Mouse (Mus musculus) liver, postnatal 0 days (tissue): ENCODE results near the gene Ranbp6. TPM values are rescaled to one million over a fixed set of nuclear protein-coding genes. Genes with fewer than 3 reads are reported as not detected.

Experiments
- ATAC-seq: fragments of 200-750 bp; cut with Nextera tagmentation; 2 replicates; pipeline ENCODE4 v1.8.0; 2017; ENCODE audit warnings: mild to moderate bottlenecking, moderate library complexity
- DNase-seq: peaks from one replicate; pipeline ENCODE4 v3.0.0-alpha.2; 2016
- H3K27ac ChIP-seq: fragments of 300-500 bp; sonication (generic); 2 replicates; pipeline ENCODE4 v1.5.1; 2014; ENCODE audit warnings: antibody characterized with exemption, moderate library complexity, mild to moderate bottlenecking, low read depth
- H3K27me3 ChIP-seq: fragments of 300-500 bp; sonication (generic); 2 replicates; pipeline ENCODE4 v1.6.1; 2014; ENCODE audit warnings: low read length, control low read depth, mixed read lengths; ENCODE audit not compliant: insufficient read depth
- H3K36me3 ChIP-seq: fragments of 300-500 bp; sonication (generic); replicated peaks from 2 replicates; pipeline ENCODE4 v1.6.1; 2014; ENCODE audit warnings: mild to moderate bottlenecking, control low read depth, low read length, moderate library complexity, mixed read lengths; ENCODE audit not compliant: insufficient read depth
- H3K4me1 ChIP-seq: fragments of 300-500 bp; sonication (generic); 2 replicates; pipeline ENCODE4 v1.6.1; 2014; ENCODE audit warnings: antibody characterized with exemption, mild to moderate bottlenecking, control low read depth; ENCODE audit not compliant: insufficient read depth
- H3K4me2 ChIP-seq: fragments of 300-500 bp; sonication (generic); 2 replicates; pipeline ENCODE4 v1.6.1; 2014; ENCODE audit warnings: low read depth, mild to moderate bottlenecking, low read length, moderate library complexity, mixed read lengths
- H3K4me3 ChIP-seq: fragments of 300-500 bp; sonication (generic); 2 replicates; pipeline ENCODE4 v1.5.1; 2014; ENCODE audit warnings: low read depth, low read length
- H3K9ac ChIP-seq: fragments of 300-500 bp; sonication (generic); replicated peaks from 2 replicates; pipeline ENCODE4 v1.6.1; 2014; ENCODE audit warnings: mild to moderate bottlenecking, moderate library complexity
- H3K9me3 ChIP-seq: fragments of 300-500 bp; sonication (generic); 2 replicates; pipeline ENCODE4 v1.6.1; 2016; ENCODE audit warnings: mild to moderate bottlenecking, control low read depth, low read length, mixed read lengths
- CTCF ChIP-seq: sonication (generic); IDR thresholded peaks from 2 replicates; pipeline ENCODE4 v1.5.1; 2016; ENCODE audit warnings: antibody characterized with exemption, low read depth
- EP300 ChIP-seq: IDR thresholded peaks from 2 replicates; pipeline ENCODE4 v1.6.1; 2016; ENCODE audit warnings: antibody characterized with exemption, low read depth, mild to moderate bottlenecking
- whole genome bisulfite sequencing: fragments of 180-500 bp; shearing (Covaris S2); extraction: QIAGEN DNeasy Blood & Tissue Kit; methylation state at CpG from one replicate; pipeline ENCODE4 v1.1.7; 2014; ENCODE audit not compliant: insufficient replicate concordance; 5-methylcytosine and 5-hydroxymethylcytosine counted together
- polyA plus RNA-seq: library from polyadenylated mRNA; unstranded; fragments of >200 nt; fragmentation: Nextera tagmentation; extraction: Ambion mirVana; gene quantifications from 2 replicates; pipeline ENCODE4 v1.2.1, GENCODE M21; 2015

The Ranbp6 gene
- polyA plus RNA-seq, 1 experiment from 2014 or later: 3.8 TPM

DNA sequence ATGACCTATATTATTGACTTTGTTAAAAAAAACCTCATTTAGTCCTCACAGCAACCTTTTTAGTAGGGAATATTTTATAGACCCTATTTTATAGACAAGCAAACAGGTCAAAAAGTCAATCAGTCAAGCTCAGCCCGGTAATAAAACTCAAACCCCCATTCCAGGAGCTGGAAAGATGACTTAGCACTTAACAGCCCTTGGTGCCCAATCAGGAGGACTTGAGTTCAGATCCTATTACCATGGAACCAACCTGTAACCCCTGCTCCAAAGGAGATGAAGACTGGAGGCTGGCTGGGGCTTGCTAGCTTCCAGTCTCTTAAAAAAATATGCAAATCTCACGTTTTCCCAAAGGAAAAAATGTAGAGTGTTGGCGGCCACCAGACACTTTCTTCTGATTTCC lies 8.8 kb downstream of the Ranbp6 start:
- no peak overlapping the region for H3K27ac ChIP-seq
- WGBS: 44% methylated on average over 3 of the region's 3 CpGs
- DNase-seq: no peak
- peak overlapping the region; percentile 100; the same call in 1 of the 2 replicates for H3K4me2 ChIP-seq
- H3K36me3 ChIP-seq: no peaks in the 10 kb centered on the region; the same call in 1 of the 2 replicates
- no peak for ATAC-seq
- no peak overlapping the region for H3K9ac ChIP-seq
- H3K27me3 ChIP-seq: no peaks in the 10 kb centered on the region
- H3K4me1 ChIP-seq: peaks cover 4% of the 10 kb centered on the region
- no peaks in the 10 kb centered on the region for H3K9me3 ChIP-seq
- H3K4me3 ChIP-seq: no peak overlapping the region
- TF ChIP-seq CTCF (no peak), EP300 (no peak)

DNA sequence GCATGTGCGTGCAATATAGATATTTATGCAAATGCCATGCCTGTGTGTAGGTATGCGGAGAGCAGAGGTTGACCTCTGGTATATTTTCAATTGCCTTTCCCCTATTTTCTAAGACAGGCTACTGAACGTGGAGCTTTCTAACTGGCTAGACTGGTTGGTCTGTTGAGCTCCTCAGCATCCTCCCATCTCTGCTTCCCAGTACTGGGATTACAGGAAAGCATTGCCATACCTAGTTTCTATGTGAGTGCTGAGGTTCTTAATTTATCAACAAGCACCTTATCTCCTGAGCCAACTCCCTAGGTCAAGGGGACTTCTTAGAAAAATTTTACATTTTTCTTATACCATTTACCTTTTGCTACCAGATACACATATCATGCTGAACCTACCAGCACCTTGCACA lies 15.4 kb downstream of the Ranbp6 start:
- H3K27me3 ChIP-seq: no peaks in the 10 kb centered on the region
- TF ChIP-seq EP300: no peak
- TF ChIP-seq CTCF: no peak
- H3K4me3 ChIP-seq: no peak overlapping the region
- H3K4me1 ChIP-seq: peaks cover 5% of the 10 kb centered on the region; the same call in 1 of the 2 replicates
- no peak overlapping the region for H3K4me2 ChIP-seq
- DNase-seq (no peak), ATAC-seq (no peak)
- WGBS: 80% methylated on average over 3 of the region's 3 CpGs
- H3K9me3 ChIP-seq: no peaks in the 10 kb centered on the region
- H3K27ac ChIP-seq: no peak overlapping the region
- no peak overlapping the region for H3K9ac ChIP-seq
- no peaks in the 10 kb centered on the region for H3K36me3 ChIP-seq

DNA sequence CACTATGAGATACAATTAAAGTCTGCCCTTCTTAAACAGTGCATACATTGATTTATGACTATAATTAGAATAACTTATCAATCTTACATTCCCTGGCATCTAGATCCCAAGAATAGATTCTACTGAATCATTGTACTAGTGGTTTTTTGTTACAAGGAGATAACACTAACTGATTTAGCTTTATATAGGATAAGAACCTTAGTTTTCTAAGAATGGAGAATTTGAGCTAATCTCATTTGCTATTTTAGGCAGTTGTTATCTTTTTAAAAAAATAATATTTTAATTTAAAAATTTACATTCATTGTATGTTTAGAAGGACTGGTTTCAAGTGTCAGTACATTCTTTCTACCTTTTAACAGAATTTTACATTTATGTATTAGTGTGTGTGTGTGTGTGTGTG lies 24.8 kb downstream of the Ranbp6 start:
- TF ChIP-seq CTCF (no peak), EP300 (no peak)
- no peaks in the 10 kb centered on the region for H3K27me3 ChIP-seq
- no peak for ATAC-seq
- 0 out of 2 replicates have a peak, but pooled peaks cover 5% of the 10 kb centered on the region for H3K36me3 ChIP-seq
- no peak overlapping the region for H3K27ac ChIP-seq
- no peak overlapping the region for H3K4me2 ChIP-seq
- H3K9me3 ChIP-seq: no peaks in the 10 kb centered on the region
- H3K4me3 ChIP-seq: no peak overlapping the region
- no peak overlapping the region for H3K9ac ChIP-seq
- no peak for DNase-seq
- H3K4me1 ChIP-seq: no peaks in the 10 kb centered on the region

- H3K36me3 ChIP-seq: 0 out of 2 replicates have a peak, but pooled peaks cover 5% of the 10 kb centered on the region
- TF ChIP-seq CTCF (no peak), EP300 (no peak)
- H3K4me3 ChIP-seq: no peak overlapping the region
- 64% methylated on average over 2 of the region's 2 CpGs for WGBS
- ATAC-seq (no peak), DNase-seq (no peak)
- no peak overlapping the region for H3K4me2 ChIP-seq
- H3K9ac ChIP-seq: no peak overlapping the region
- H3K9me3 ChIP-seq: no peaks in the 10 kb centered on the region
- H3K4me1 ChIP-seq: no peaks in the 10 kb centered on the region
- H3K27ac ChIP-seq: no peak overlapping the region
- H3K27me3 ChIP-seq: no peaks in the 10 kb centered on the region
These were observed 29.9 kb downstream of the Ranbp6 start for GRCm38 (mm10) chr19:29782914-29783313.

Other genes with a start within 250 kb of the Ranbp6 start
- 4.1 and 4.3 TPM in 2 replicates for gene Ermp1, start 164.6 kb downstream of the Ranbp6 start, polyA plus RNA-seq
- gene Mlana, start 115.2 kb downstream of the Ranbp6 start, polyA plus RNA-seq: not detected in 2 replicates
- gene 9930021J03Rik, start 7.0 kb downstream of the Ranbp6 start, polyA plus RNA-seq: 1.4 TPM in 2 replicates
- gene Il33, start 112.1 kb upstream of the Ranbp6 start, polyA plus RNA-seq: 1.3 and 1.6 TPM in 2 replicates
- not detected in 2 replicates for gene Trpd52l3, start 190.8 kb upstream of the Ranbp6 start, polyA plus RNA-seq
- gene Uhrf2, start 217.5 kb upstream of the Ranbp6 start, polyA plus RNA-seq: 18.4 and 19.8 TPM in 2 replicates